Mouse (Mus musculus): ENCODE data around the gene Abhd4.
A peak's percentile ranks its signal among the peaks of the same experiment; 100 is the strongest.

Gene Abhd4

GRCm38 (mm10) chr14:54239002-54239736, 14.8 kb upstream of the Abhd4 start:
- DNase-seq (ENCODE audit: low spot score in 2 of 2), result peak; percentile 87 to 91

- no peak for DNase-seq (ENCODE audit: low spot score in 2 of 2)
Measured at GRCm38 (mm10) chr14:54240542-54240941, 13.4 kb upstream of the Abhd4 start.

GRCm38 (mm10) chr14:54244183-54244582, 9.8 kb upstream of the Abhd4 start:
- DNase-seq (ENCODE audit: low spot score in 2 of 2), result no peak

- DNase-seq (ENCODE audit: low spot score in 2 of 2), result no peak
Measured at GRCm38 (mm10) chr14:54246232-54246631, 7.8 kb upstream of the Abhd4 start.

- DNase-seq (ENCODE audit: low spot score in 2 of 2), result no peak
Measured at GRCm38 (mm10) chr14:54249326-54249725, 4.7 kb upstream of the Abhd4 start.

- no peak for DNase-seq (ENCODE audit: low spot score in 2 of 2)
Measured at GRCm38 (mm10) chr14:54250122-54250521, 3.9 kb upstream of the Abhd4 start.

- no peak for DNase-seq (ENCODE audit: low spot score in 2 of 2)
Measured at GRCm38 (mm10) chr14:54254670-54255202, 748 bp downstream of the Abhd4 start.

- DNase-seq (ENCODE audit: low spot score in 2 of 2), result no peak
Measured at GRCm38 (mm10) chr14:54258131-54258670, 4.2 kb downstream of the Abhd4 start.

- DNase-seq (ENCODE audit: low spot score in 2 of 2), result peak; percentile 77 to 78
Measured at GRCm38 (mm10) chr14:54259003-54259721, 5.2 kb downstream of the Abhd4 start.

GRCm38 (mm10) chr14:54259722-54260085, 5.7 kb downstream of the Abhd4 start:
- DNase-seq (ENCODE audit: low spot score in 2 of 2), result no peak

- DNase-seq (ENCODE audit: low spot score in 2 of 2), result no peak
Measured at GRCm38 (mm10) chr14:54260196-54260595, 6.2 kb downstream of the Abhd4 start.

- DNase-seq (ENCODE audit: low spot score in 2 of 2), result no peak
Measured at GRCm38 (mm10) chr14:54261386-54261785, 7.4 kb downstream of the Abhd4 start.

- DNase-seq (ENCODE audit: low spot score in 2 of 2), result no peak
Measured at GRCm38 (mm10) chr14:54262622-54263021, 8.6 kb downstream of the Abhd4 start.

GRCm38 (mm10) chr14:54263099-54263498, 9.1 kb downstream of the Abhd4 start:
- DNase-seq (ENCODE audit: low spot score in 2 of 2), result no peak

GRCm38 (mm10) chr14:54264231-54264630, 10.2 kb downstream of the Abhd4 start:
- no peak for DNase-seq (ENCODE audit: low spot score in 2 of 2)

GRCm38 (mm10) chr14:54265093-54265492, 11.1 kb downstream of the Abhd4 start:
- no peak for DNase-seq (ENCODE audit: low spot score in 2 of 2)

- no peak for DNase-seq (ENCODE audit: low spot score in 2 of 2)
Measured at GRCm38 (mm10) chr14:54265951-54266350, 12.0 kb downstream of the Abhd4 start.

GRCm38 (mm10) chr14:54267966-54268365, 14.0 kb downstream of the Abhd4 start:
- DNase-seq (ENCODE audit: low spot score in 2 of 2), result no peak

- no peak for DNase-seq (ENCODE audit: low spot score in 2 of 2)
Measured at GRCm38 (mm10) chr14:54269566-54269965, 15.6 kb downstream of the Abhd4 start.

- no peak for DNase-seq (ENCODE audit: low spot score in 2 of 2)
Measured at GRCm38 (mm10) chr14:54270413-54270812, 16.4 kb downstream of the Abhd4 start.

GRCm38 (mm10) chr14:54271976-54272606, 18.1 kb downstream of the Abhd4 start:
- DNase-seq (ENCODE audit: low spot score in 2 of 2), result no peak

GRCm38 (mm10) chr14:54272696-54273095, 18.7 kb downstream of the Abhd4 start:
- no peak for DNase-seq (ENCODE audit: low spot score in 2 of 2)
